Mouse (Mus musculus): ENCODE data around the gene Stum. TPM values are rescaled to one million over a fixed set of nuclear protein-coding genes. Genes with fewer than 3 reads are reported as not detected.
"Not testable (repeated sequence)": the region's sequence is repeated elsewhere in the genome, so short reads cannot be mapped to it uniquely, and the experiment has no call there.

The Stum gene
- polyA plus RNA-seq, 1 experiment from 2014 or later: 6.6 TPM

GRCm38 (mm10) chr1:180397734-180398133 is 85.6 kb downstream of the Stum start:
- 68% methylated on average over 5 of the region's 5 CpGs for WGBS
- H3K4me1 ChIP-seq: 0 out of 2 replicates have a peak, but pooled peaks cover 2% of the 10 kb centered on the region
- H3K36me3 ChIP-seq: no peaks in the 10 kb centered on the region
- no peaks in the 10 kb centered on the region for H3K9me3 ChIP-seq (replicated peaks)
- no peak overlapping the region for H3K27ac ChIP-seq (replicated peaks)
- no peak overlapping the region for H3K4me3 ChIP-seq
- no peak for DNase-seq (ENCODE audit: low spot score)
- H3K27me3 ChIP-seq (ENCODE audit: low read depth, poor library complexity, severe bottlenecking): no peaks in the 10 kb centered on the region

GRCm38 (mm10) chr1:180393873-180394272 is 89.4 kb downstream of the Stum start:
- Histone ChIP-seq H3K9me3 (replicated peaks) (no peaks in the 10 kb centered on the region), H3K4me3 (no peak overlapping the region), H3K4me1 (0 out of 2 replicates have a peak, but pooled peaks cover 2% of the 10 kb centered on the region), H3K36me3 (no peaks in the 10 kb centered on the region), H3K27me3 (ENCODE audit: low read depth, poor library complexity, severe bottlenecking) (no peaks in the 10 kb centered on the region), H3K27ac (replicated peaks) (no peak overlapping the region)
- DNase-seq (ENCODE audit: low spot score): no peak
- 95% methylated on average over 12 of the region's 12 CpGs for WGBS

GRCm38 (mm10) chr1:180393017-180393797 is 90.1 kb downstream of the Stum start:
- Histone ChIP-seq H3K4me1 (peaks cover 4% of the 10 kb centered on the region; the same call in 1 of the 2 replicates), H3K27ac (replicated peaks) (no peak overlapping the region), H3K9me3 (replicated peaks) (no peaks in the 10 kb centered on the region), H3K4me3 (no peak overlapping the region), H3K27me3 (ENCODE audit: low read depth, poor library complexity, severe bottlenecking) (no peaks in the 10 kb centered on the region), H3K36me3 (no peaks in the 10 kb centered on the region)
- no peak for DNase-seq (ENCODE audit: low spot score)
- WGBS: 91% methylated on average over 9 of the region's 9 CpGs

- Histone ChIP-seq H3K9me3 (replicated peaks) (no peaks in the 10 kb centered on the region), H3K36me3 (no peaks in the 10 kb centered on the region), H3K27me3 (ENCODE audit: low read depth, poor library complexity, severe bottlenecking) (no peaks in the 10 kb centered on the region), H3K4me3 (no peak overlapping the region), H3K4me1 (peaks cover 12% of the 10 kb centered on the region), H3K27ac (replicated peaks) (no peak overlapping the region)
- 91% methylated on average over 5 of the region's 5 CpGs for WGBS
- no peak for DNase-seq (ENCODE audit: low spot score)
Measured at GRCm38 (mm10) chr1:180392137-180392798, 91.0 kb downstream of the Stum start.

- no peak for DNase-seq (ENCODE audit: low spot score)
- H3K4me1 ChIP-seq: peaks cover 18% of the 10 kb centered on the region
- no peaks in the 10 kb centered on the region for H3K36me3 ChIP-seq
- H3K4me3 ChIP-seq: no peak overlapping the region
- no peak overlapping the region for H3K27ac ChIP-seq (replicated peaks)
- no peaks in the 10 kb centered on the region for H3K9me3 ChIP-seq (replicated peaks)
- H3K27me3 ChIP-seq (ENCODE audit: low read depth, poor library complexity, severe bottlenecking): no peaks in the 10 kb centered on the region
- 84% methylated on average over 4 of the region's 4 CpGs for WGBS
Measured at GRCm38 (mm10) chr1:180391575-180391945, 91.7 kb downstream of the Stum start.

GRCm38 (mm10) chr1:180390746-180391574 is 92.3 kb downstream of the Stum start:
- no peak overlapping the region for H3K27ac ChIP-seq (replicated peaks)
- WGBS: 82% methylated on average over 10 of the region's 10 CpGs
- H3K27me3 ChIP-seq (ENCODE audit: low read depth, poor library complexity, severe bottlenecking): no peaks in the 10 kb centered on the region
- H3K4me1 ChIP-seq: peaks cover 21% of the 10 kb centered on the region
- no peak for DNase-seq (ENCODE audit: low spot score)
- H3K9me3 ChIP-seq (replicated peaks): no peaks in the 10 kb centered on the region
- H3K36me3 ChIP-seq: no peaks in the 10 kb centered on the region
- no peak overlapping the region for H3K4me3 ChIP-seq

- Histone ChIP-seq H3K4me3 (no peak overlapping the region), H3K27ac (replicated peaks) (no peak overlapping the region), H3K4me1 (peaks cover 20% of the 10 kb centered on the region), H3K9me3 (replicated peaks) (no peaks in the 10 kb centered on the region), H3K27me3 (ENCODE audit: low read depth, poor library complexity, severe bottlenecking) (no peaks in the 10 kb centered on the region), H3K36me3 (no peaks in the 10 kb centered on the region)
- WGBS: 83% methylated on average over 3 of the region's 3 CpGs
- DNase-seq (ENCODE audit: low spot score): no peak
Measured at GRCm38 (mm10) chr1:180390321-180390731, 93.0 kb downstream of the Stum start.

GRCm38 (mm10) chr1:180389213-180389760 is 94.0 kb downstream of the Stum start:
- H3K36me3 ChIP-seq; DNase-seq (ENCODE audit: low spot score); H3K9me3 ChIP-seq (replicated peaks); H3K27ac ChIP-seq (replicated peaks); H3K27me3 ChIP-seq (ENCODE audit: low read depth, poor library complexity, severe bottlenecking); H3K4me3 ChIP-seq: not testable (repeated sequence)
- 91% methylated on average over 11 of the region's 11 CpGs for WGBS
- peaks cover 20% of the 10 kb centered on the region for H3K4me1 ChIP-seq

GRCm38 (mm10) chr1:180388481-180388880 is 94.8 kb downstream of the Stum start:
- no peak overlapping the region for H3K4me3 ChIP-seq
- no peak overlapping the region for H3K27ac ChIP-seq (replicated peaks)
- no peak for DNase-seq (ENCODE audit: low spot score)
- H3K27me3 ChIP-seq (ENCODE audit: low read depth, poor library complexity, severe bottlenecking): no peaks in the 10 kb centered on the region
- WGBS: 59% methylated on average over 1 of the region's 1 CpGs
- no peaks in the 10 kb centered on the region for H3K9me3 ChIP-seq (replicated peaks)
- peaks cover 20% of the 10 kb centered on the region for H3K4me1 ChIP-seq
- no peaks in the 10 kb centered on the region for H3K36me3 ChIP-seq

GRCm38 (mm10) chr1:180387750-180388480 is 95.4 kb downstream of the Stum start:
- peaks cover 20% of the 10 kb centered on the region for H3K4me1 ChIP-seq
- no peaks in the 10 kb centered on the region for H3K36me3 ChIP-seq
- no peak for DNase-seq (ENCODE audit: low spot score)
- no peaks in the 10 kb centered on the region for H3K27me3 ChIP-seq (ENCODE audit: low read depth, poor library complexity, severe bottlenecking)
- 22% methylated on average over 11 of the region's 11 CpGs for WGBS
- peak overlapping the region; percentile 84 for H3K27ac ChIP-seq (replicated peaks)
- H3K4me3 ChIP-seq: peak overlapping the region; percentile 60
- no peaks in the 10 kb centered on the region for H3K9me3 ChIP-seq (replicated peaks)

GRCm38 (mm10) chr1:180386951-180387749 is 96.2 kb downstream of the Stum start:
- H3K27ac ChIP-seq (replicated peaks): peak overlapping the region; percentile 84

More at GRCm38 (mm10) chr1:180386951-180387749, 96.2 kb downstream of the Stum start:
- H3K36me3 ChIP-seq: no peaks in the 10 kb centered on the region
- 2% methylated on average over 27 of the region's 27 CpGs for WGBS
- DNase-seq (ENCODE audit: low spot score): peak; percentile 99
- H3K4me1 ChIP-seq: peaks cover 26% of the 10 kb centered on the region
- peak overlapping the region; percentile 60 for H3K4me3 ChIP-seq
- H3K9me3 ChIP-seq (replicated peaks): no peaks in the 10 kb centered on the region
- H3K27me3 ChIP-seq (ENCODE audit: low read depth, poor library complexity, severe bottlenecking): no peaks in the 10 kb centered on the region

Data from midbrain, embryonic 10.5 days (tissue).